Mouse (Mus musculus) heart, postnatal 0 days (tissue): ENCODE data around the gene Olfr545.

ENCODE experiments used
- CTCF ChIP-seq: IDR thresholded peaks from 2 replicates; pipeline ENCODE4 v1.5.1; 2016; ENCODE audit warnings: antibody characterized with exemption, control low read depth, low read depth
- EP300 ChIP-seq: IDR thresholded peaks from 2 replicates; pipeline ENCODE4 v1.6.1; 2016; ENCODE audit warnings: antibody characterized with exemption, low read depth

GRCm38 (mm10) chr7:102478926-102479325 is 20.4 kb downstream of the Olfr545 start:
- TF ChIP-seq CTCF = no peak
- no peak for TF ChIP-seq EP300
